Mouse (Mus musculus): ENCODE results near the gene Homez.

- TF ChIP-seq ZC3H11A (IDR thresholded peaks at IDR 0.05; ENCODE audit: borderline replicate concordance, low read depth, low read length) (no peak), MAFK (IDR thresholded peaks at IDR 0.05; ENCODE audit: insufficient read depth, low read depth, low read length) (no peak)
Measured at GRCm38 (mm10) chr14:54866268-54866667, 4.5 kb downstream of the Homez start.

All from ES-E14 (cell line).